Mouse (Mus musculus) heart, adult 8-10 months (tissue): ENCODE data around the gene Mesp1. TPM values are rescaled to one million over a fixed set of nuclear protein-coding genes. Genes with fewer than 3 reads are reported as not detected.

Experiments
- DNase-seq: peaks from one replicate; pipeline ENCODE4 v3.0.0; 2022; ENCODE audit warnings: low spot score
- total RNA-seq, 4 experiments: library from RNA; stranded (reverse); gene quantifications; 2 replicates each; pipeline ENCODE4 v1.2.4; 2022

Gene Mesp1
- total RNA-seq: not detected

- no peak for DNase-seq
These were observed at the start of gene Mesp1 for GRCm38 (mm10) chr7:79793688-79794087. Gene Mesp1 (minus strand): TSS chr7:79793788.

GRCm38 (mm10) chr7:79842163-79842562 lies 48.6 kb upstream of the Mesp1 start:
- no peak for DNase-seq

DNA sequence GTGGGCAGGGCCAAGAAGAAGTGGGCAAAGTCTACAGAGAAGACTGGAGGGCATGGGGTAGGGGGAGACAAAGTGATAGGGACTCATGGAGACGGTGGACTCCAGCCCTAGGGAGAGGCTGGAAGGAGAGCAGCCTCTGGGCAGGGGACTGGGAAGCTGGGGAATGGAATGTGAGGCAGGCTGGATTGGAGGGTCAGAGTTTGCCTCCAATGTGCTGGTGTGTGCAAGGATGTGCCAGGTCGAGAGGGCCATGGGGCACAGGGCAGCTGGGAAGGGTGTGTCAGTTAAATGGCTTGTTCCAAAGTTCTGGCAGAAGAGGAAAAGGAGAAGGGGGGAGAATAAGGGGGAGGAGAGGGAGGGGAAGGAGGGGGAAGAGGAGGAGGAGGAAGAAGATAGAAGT lies 43.7 kb upstream of the Mesp1 start:
- no peak for DNase-seq

GRCm38 (mm10) chr7:79835196-79835595 lies 41.6 kb upstream of the Mesp1 start:
- no peak for DNase-seq

DNA sequence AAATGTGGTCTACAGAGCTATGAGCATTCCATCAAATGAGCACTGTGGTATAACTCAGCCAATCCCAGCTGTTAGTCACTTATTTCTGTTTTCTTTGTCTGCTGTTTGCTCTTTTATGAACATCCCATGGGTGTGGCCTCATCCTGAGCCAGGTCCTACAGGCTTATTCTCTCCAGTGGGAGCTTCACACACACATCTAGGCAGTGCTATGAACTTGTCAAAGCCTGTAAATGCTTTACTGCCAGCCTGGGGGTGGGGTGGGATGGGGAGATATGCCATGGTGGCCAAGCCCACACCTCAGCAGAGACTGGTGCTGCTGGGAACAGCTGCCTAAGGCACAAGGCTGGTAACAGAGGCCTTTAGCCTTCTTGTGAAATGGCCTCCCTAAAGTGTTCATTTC lies 39.4 kb upstream of the Mesp1 start:
- no peak for DNase-seq

GRCm38 (mm10) chr7:79831585-79831984 lies 38.0 kb upstream of the Mesp1 start:
- DNase-seq: peak; percentile 36

DNA sequence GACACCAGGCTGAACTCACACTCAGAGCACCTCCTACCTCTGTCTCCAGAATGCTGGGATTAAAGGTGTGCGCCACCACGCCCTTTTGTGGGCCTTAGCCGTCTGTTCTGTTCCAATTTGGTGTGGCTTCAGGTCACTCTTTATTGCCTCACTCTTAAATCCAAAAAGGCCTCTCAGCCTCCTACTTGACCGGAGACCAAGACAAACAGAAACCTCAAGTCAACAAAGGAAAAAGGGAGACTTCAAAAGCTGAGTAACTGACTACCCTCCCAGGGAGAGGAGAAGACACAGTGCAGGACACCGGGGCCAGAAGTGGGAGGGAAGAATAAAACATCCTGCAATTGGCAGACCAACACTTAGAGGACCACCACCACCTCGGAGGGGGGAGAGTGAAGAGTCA lies 37.6 kb upstream of the Mesp1 start:
- DNase-seq: no peak

DNA sequence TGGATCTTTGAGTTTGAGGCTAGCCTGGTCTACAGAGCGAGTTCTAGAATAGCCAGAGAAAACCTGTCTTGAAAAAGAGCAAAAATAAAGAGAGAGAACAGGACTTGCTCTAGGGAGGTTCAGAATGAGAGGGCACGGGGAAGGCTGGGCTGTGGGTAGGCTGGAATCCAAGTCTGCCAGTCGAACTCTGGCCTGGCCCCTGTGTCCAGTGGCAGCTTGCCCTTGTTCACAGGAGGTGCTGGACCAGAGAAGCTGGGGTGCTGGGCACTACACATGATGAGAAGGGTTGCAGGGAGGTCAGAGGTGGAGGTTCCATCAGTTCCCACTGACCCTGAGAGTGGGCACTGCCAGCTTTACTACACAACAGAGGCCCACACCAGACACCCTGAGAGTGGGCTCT lies 34.8 kb upstream of the Mesp1 start:
- DNase-seq: no peak

- no peak for DNase-seq
These were observed 28.6 kb upstream of the Mesp1 start for GRCm38 (mm10) chr7:79822092-79822695.

DNA sequence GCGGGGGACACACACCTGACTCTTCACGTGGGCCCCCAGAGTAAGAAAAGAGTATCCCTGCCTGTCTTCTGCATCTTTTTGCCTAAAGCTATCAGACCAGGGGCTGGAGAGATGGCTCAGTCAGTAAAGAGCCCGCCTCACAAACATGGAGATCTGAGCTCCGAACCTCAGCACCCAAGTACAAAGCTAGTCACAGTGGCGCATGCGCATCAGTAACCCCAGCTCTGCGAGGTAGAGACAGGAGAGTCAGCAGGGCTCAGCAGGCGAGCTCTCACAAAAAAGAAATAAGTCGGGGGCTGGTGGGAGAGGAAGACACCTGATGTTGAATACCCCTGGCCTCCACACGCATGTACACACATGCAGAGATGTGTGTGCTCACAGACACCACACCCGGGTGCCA lies 26.4 kb upstream of the Mesp1 start:
- no peak for DNase-seq

DNA sequence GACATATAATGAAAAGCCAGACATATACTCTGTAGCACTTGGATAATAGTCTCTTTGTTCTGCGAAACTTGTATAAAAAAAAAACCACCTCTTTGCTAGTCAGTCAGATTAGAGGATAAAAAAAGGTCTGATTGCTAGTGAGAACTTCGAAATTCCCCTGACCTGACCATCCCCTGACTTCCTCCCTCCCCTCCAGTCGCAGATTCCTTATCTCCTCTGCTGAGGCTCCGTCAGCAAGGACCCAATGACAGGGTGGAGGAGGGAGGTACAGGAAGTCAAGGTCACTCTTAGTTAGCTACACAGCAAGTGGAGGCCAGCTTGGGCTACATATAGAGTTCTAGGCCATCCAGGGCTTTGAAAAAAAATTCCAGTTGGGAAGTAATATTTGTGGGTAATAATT lies 25.9 kb upstream of the Mesp1 start:
- DNase-seq: no peak

DNA sequence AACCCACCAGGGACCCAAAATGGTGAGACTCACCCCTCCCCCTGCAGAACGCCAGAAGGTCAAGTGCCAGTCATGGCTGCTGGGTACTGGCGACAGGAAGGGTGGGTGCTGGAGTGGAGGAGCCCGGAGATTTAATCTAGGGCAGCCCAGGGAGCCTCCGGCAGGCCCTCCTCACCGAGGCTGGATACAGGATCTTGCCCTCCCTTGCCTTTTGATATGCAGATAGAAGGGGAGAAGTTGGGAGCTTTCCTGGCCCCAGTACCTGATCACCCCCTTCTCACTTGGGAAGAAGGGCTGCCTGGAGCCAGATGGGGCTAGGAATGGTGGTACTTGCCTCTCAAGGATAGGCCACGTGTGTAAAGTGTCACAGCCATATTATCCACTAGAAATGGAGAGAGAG lies 24.7 kb upstream of the Mesp1 start:
- no peak for DNase-seq

- DNase-seq: no peak
These were observed 19.8 kb upstream of the Mesp1 start for GRCm38 (mm10) chr7:79813409-79813808.

GRCm38 (mm10) chr7:79810611-79811506 lies 17.3 kb upstream of the Mesp1 start, which contains the start of gene Mesp2:
Gene Mesp2 (plus strand): TSS chr7:79810727.
- DNase-seq: no peak

DNA sequence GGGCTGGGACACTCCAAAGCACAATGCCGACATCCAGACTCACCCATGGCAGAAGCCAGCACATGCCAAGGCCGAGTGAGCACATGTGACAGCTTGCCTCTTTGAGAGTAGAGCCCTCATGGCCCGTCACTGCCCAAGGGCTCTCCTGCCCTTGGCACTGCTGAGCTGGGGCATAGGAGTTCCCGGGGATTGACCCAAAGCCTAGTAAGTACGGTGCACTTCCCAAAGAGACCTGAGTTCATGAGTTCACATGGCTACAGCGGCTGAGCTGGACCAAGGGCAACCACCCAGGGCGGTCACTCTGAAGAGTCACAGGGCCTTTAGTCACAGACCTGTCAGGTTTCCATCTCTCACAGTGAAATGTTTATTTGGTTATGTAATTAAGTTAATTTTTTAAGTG lies 15.0 kb upstream of the Mesp1 start:
- DNase-seq: no peak

GRCm38 (mm10) chr7:79803887-79804286 lies 10.3 kb upstream of the Mesp1 start:
- DNase-seq: peak; percentile 18

- no peak for DNase-seq
These were observed 8.4 kb upstream of the Mesp1 start for GRCm38 (mm10) chr7:79802037-79802436.

DNA sequence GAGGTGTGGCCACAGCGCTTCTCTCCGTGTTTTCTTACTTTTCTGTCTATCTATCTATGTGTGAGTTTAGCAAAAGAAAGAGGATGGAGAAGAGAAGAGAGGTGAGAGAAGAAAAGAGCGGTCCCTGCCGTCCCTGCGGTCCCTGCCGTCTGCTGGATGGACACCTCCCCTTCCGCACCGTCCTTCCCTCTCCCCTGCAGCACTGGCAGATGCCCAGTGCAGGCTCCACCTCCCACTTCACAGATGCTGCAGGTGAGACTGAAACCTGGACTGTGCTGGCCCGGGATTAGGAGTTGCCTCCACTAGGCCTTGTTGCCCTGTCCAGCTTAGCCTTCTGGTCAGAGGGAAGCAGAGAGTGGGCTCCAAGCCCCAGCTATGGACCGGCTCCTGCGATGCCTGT lies 7.8 kb upstream of the Mesp1 start:
- no peak for DNase-seq

DNA sequence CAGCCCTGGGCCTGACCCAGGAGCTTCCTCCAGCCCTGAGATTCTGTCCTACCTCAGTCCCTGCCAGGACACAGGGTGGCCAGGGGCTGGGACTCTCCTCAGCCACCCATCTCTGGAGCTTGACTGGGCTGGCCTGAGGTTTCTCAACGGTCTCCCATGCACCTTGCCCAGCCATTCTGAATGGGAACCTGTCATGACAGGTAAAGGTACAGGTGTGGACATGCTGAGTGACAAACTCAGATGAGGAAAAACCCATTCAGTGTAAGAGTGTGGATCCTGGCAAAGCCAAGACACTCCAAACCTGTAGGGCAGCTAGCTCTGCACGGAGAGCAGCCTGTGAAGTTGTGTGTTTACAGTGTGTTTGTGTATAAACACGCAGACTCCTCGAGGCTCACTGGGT lies 6.7 kb upstream of the Mesp1 start:
- DNase-seq: no peak

DNA sequence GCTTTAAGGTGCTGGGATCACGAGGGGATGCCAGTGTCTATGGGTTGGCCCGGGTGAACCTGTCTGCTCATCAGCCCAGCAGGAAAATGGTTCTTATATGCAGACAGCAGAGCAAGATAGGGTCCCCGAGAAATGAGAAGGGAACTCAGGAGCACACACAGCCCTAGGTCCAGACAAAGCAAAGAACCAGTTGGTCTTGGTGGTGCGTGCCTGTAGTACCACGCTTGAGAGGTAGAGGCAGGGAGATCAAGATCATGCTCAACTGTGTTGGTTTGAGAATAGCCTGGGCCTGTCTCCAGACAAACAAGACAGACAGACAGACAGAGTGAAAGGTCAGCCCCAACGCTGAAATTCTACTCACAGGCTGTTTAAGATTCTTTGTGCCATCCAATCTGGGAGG lies 5.9 kb upstream of the Mesp1 start:
- no peak for DNase-seq

DNA sequence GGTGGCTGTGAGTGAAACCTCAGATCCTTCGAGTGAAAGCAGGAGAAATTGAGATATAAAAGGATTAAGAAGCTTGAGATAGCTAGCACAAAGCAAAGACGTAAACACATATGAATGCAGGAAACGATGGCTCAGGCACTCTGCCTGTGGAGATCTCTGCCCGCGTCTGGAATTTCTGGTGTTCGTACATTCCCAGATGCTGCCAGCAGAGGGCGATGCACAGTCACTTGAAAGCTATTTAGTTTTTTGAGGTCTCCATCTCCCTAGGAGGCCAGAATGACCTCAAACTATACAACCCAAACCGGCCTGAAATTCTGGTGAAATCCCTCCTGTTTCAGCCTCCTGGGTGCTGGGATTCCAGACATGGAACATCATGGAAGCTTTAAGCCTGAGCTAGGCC lies 5.5 kb upstream of the Mesp1 start:
- DNase-seq: peak; percentile 80

DNA sequence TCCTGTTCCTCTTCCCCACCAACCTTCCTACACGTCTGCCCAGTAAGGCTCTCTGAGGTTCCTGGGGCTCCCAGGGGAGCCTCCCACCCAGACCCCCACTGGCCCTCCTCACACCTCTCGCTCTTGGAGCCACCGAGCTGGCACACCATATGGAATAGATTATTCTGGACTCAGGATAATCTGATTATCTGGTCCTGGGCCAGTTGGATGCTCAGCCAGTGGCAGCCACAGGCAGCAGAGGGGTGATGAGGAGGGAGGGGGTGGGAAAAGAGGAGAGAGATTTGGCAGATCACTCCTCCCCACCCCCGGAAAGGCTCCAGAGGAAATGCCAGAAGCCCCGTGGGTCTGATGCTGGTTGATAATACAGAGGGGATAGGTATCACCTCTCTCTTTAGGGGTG lies 5.0 kb upstream of the Mesp1 start:
- DNase-seq: no peak
